Mouse (Mus musculus) lung, adult 2 months (tissue): ENCODE measurements around the gene Lep.

Source experiments
- CTCF ChIP-seq: fragments of 200-500 bp; IDR thresholded peaks from 2 replicates; pipeline ENCODE4 v1.5.1; 2011; ENCODE audit warnings: mild to moderate bottlenecking, low read length, control low read depth; ENCODE audit not compliant: insufficient read depth
- POLR2A ChIP-seq: fragments of 200-500 bp; IDR thresholded peaks from 2 replicates; pipeline ENCODE4 v1.6.1; 2011; ENCODE audit warnings: low read depth, mild to moderate bottlenecking, control low read depth, low read length, borderline replicate concordance; ENCODE audit errors: extremely low read depth

- no peak for TF ChIP-seq POLR2A
- no peak for TF ChIP-seq CTCF
Measured at GRCm38 (mm10) chr6:29072258-29072657, 12.2 kb downstream of the Lep start.
